Mouse (Mus musculus): Measurements from ENCODE around the gene Otop2.

DNA sequence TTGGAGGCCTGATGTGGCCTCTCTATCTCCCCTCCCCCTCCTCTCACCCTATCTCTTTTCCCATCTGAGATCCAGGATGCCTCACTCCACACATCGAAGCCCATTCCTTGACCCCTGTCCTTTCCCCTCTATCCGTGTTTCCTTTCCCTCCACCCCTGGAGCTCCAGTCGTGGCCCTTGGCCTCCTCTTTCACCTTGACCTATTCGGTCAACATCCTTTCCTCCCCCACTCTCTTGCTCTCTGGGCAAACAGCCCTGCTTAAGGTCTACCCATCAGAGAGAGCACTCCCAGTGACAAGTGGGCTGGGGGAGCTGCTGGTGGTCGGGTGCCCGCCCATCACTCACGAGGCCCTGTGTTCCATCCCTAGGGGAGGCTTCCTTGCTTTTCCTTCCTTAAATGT is 33.2 kb upstream of the Otop2 start:
- TF ChIP-seq CTCF (IDR thresholded peaks at IDR 0.05; ENCODE audit: insufficient read depth, low read depth, low read length) (no peak), POLR2A (IDR thresholded peaks at IDR 0.05; ENCODE audit: insufficient read depth, low read depth, low read length) (no peak)
